Mouse (Mus musculus): ENCODE data around the gene Bckdha. TPM values are rescaled to one million over a fixed set of nuclear protein-coding genes. Genes with fewer than 3 reads are reported as not detected.

The Bckdha gene
- total RNA-seq, 1 experiment from 2014 or later: 33.2 TPM

DNA sequence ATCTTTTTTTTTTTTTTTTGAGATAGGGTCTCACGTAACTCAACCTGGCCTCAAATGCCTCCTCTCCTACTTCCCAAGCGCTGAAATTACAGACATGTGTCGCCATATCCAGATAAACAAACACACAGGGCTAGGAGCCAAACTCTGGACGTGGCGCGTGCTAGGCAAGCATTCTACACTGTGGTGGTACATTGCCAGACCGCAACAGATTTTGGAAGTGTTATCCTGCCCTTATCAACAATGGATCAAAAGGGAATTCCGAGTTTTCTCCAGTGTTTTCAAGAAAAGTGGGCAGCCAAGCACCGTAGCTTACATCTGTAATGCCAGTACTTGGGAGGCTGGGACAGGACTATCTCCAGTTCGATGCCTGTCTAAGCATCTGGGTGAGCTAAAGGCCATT is 996 bp downstream of the Bckdha start:
- no peak for ATAC-seq (replicated peaks in 1 of 2; ENCODE audit: insufficient read depth in 1 of 2, low FRiP score in 2 of 2, low TSS enrichment in 1 of 2, low read depth in 1 of 2, poor library complexity in 2 of 2, severe bottlenecking in 2 of 2)

DNA sequence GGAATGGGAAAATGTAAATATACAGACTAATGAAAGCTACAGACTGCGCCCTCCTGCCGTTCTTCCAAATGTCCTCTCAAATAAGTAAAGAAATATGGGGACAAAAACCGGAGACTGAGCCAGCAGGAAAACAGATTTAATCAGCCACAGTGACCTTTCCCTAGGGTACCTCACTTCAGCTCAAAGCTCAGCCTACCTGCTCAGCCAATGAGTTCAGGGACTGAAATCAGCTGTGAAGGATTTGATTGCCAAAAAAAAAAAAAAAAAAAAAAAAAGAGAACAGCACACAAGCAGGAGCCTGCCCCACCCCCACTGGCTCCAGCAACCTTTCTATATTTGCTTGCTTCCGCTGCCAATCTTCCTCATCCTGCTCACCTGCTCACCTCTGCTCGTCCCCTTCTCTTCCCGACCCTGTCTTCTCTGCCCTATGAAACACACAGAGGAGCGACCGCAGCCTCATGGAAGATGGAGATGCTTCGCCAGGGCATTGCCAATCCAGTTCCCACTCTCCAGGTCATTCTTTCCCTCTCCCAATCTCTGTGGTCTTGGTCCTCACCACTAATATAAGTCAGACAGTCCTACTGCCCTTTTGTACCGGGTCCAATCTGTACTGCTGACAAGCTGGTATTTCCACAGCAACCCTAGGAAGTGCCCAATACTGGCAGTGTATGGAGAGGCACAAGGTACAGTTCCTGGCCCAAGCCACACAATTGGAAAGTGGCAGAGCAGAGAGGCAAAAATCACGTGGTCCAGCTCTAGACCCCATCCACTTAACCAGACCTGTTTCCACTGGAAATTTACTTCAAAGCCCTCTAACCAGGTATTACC is 3.0 kb downstream of the Bckdha start:
- no peak for ATAC-seq (replicated peaks in 1 of 2; ENCODE audit: insufficient read depth in 1 of 2, low FRiP score in 2 of 2, low TSS enrichment in 1 of 2, low read depth in 1 of 2, poor library complexity in 2 of 2, severe bottlenecking in 2 of 2)

DNA sequence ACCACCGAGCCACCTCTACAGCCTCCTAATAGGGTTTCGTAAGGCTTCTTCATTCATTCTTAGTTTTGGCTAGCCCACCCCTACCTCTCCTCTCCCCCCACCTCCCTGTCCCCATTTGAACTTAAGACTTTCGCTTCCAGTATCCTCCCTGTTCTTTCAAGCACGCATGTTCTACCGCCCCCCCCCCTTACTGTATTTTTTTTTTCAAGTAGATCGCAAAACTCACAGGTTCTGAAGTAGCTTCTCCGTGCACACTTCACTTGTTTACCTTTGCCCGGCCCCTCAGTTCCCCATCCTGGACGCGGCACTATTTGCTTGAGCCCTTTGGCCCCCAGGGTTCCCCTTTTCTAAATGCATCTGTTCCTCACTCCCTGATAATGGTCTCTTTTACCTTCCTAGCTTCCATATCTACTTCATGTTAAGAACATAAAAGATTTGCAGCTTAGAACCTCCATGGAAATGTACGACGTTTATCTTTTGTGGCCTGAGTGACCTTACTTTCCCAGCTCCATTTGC is 6.5 kb downstream of the Bckdha start:
- no peak for ATAC-seq (replicated peaks in 1 of 2; ENCODE audit: insufficient read depth in 1 of 2, low FRiP score in 2 of 2, low TSS enrichment in 1 of 2, low read depth in 1 of 2, poor library complexity in 2 of 2, severe bottlenecking in 2 of 2)

DNA sequence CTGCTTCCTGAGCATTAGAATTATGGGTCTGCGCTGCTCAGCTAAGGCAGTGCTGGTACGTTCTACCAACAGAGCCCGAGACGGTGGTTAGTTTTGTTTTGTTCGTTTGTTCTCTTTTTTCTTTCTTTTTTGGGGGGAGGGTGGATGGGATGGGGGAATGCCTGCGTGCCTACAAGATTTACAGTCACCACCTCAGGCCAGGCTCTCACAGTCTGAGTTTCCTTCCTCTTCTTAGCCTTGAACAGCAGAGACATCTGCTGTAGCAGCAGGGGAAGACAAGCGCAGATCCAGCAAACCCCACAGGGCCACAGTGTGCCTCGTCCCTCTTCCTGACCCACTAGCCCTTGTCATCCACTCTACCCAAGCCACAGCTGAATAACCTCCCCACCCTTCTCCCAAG is 7.5 kb downstream of the Bckdha start:
- ATAC-seq (replicated peaks in 1 of 2; ENCODE audit: insufficient read depth in 1 of 2, low FRiP score in 2 of 2, low TSS enrichment in 1 of 2, low read depth in 1 of 2, poor library complexity in 2 of 2, severe bottlenecking in 2 of 2): peak; percentile 87 to 94

- peak in 1 of 2 experiments; percentile 23; a peak in 1 of 4 replicates for ATAC-seq (replicated peaks in 1 of 2; ENCODE audit: insufficient read depth in 1 of 2, low FRiP score in 2 of 2, low TSS enrichment in 1 of 2, low read depth in 1 of 2, poor library complexity in 2 of 2, severe bottlenecking in 2 of 2)
Observed at GRCm38 (mm10) chr7:25649839-25650238, 8.9 kb downstream of the Bckdha start.

- ATAC-seq (replicated peaks in 1 of 2; ENCODE audit: insufficient read depth in 1 of 2, low FRiP score in 2 of 2, low TSS enrichment in 1 of 2, low read depth in 1 of 2, poor library complexity in 2 of 2, severe bottlenecking in 2 of 2): 0 out of 4 replicates have a peak, but pooled peaks of 1 of the 2 experiments have one; percentile 23
Observed at GRCm38 (mm10) chr7:25647574-25648123, 11.1 kb downstream of the Bckdha start.

- peak; percentile 26 to 28; a peak in 3 of 4 replicates for ATAC-seq (replicated peaks in 1 of 2; ENCODE audit: insufficient read depth in 1 of 2, low FRiP score in 2 of 2, low TSS enrichment in 1 of 2, low read depth in 1 of 2, poor library complexity in 2 of 2, severe bottlenecking in 2 of 2)
Observed at GRCm38 (mm10) chr7:25645074-25645473, 13.7 kb downstream of the Bckdha start.

GRCm38 (mm10) chr7:25644631-25645030 is 14.2 kb downstream of the Bckdha start:
- peak; percentile 6 to 19; a peak in 2 of 4 replicates for ATAC-seq (replicated peaks in 1 of 2; ENCODE audit: insufficient read depth in 1 of 2, low FRiP score in 2 of 2, low TSS enrichment in 1 of 2, low read depth in 1 of 2, poor library complexity in 2 of 2, severe bottlenecking in 2 of 2)

GRCm38 (mm10) chr7:25644136-25644535 is 14.6 kb downstream of the Bckdha start:
- peak; percentile 4 to 61; a peak in 2 of 4 replicates for ATAC-seq (replicated peaks in 1 of 2; ENCODE audit: insufficient read depth in 1 of 2, low FRiP score in 2 of 2, low TSS enrichment in 1 of 2, low read depth in 1 of 2, poor library complexity in 2 of 2, severe bottlenecking in 2 of 2)

- no peak for ATAC-seq (replicated peaks in 1 of 2; ENCODE audit: insufficient read depth in 1 of 2, low FRiP score in 2 of 2, low TSS enrichment in 1 of 2, low read depth in 1 of 2, poor library complexity in 2 of 2, severe bottlenecking in 2 of 2)
Observed at GRCm38 (mm10) chr7:25639754-25640153, 19.0 kb downstream of the Bckdha start.

- ATAC-seq (replicated peaks in 1 of 2; ENCODE audit: insufficient read depth in 1 of 2, low FRiP score in 2 of 2, low TSS enrichment in 1 of 2, low read depth in 1 of 2, poor library complexity in 2 of 2, severe bottlenecking in 2 of 2): no peak
Observed at GRCm38 (mm10) chr7:25637099-25637498, 21.7 kb downstream of the Bckdha start.

GRCm38 (mm10) chr7:25636373-25636772 is 22.4 kb downstream of the Bckdha start:
- ATAC-seq (replicated peaks in 1 of 2; ENCODE audit: insufficient read depth in 1 of 2, low FRiP score in 2 of 2, low TSS enrichment in 1 of 2, low read depth in 1 of 2, poor library complexity in 2 of 2, severe bottlenecking in 2 of 2): no peak

DNA sequence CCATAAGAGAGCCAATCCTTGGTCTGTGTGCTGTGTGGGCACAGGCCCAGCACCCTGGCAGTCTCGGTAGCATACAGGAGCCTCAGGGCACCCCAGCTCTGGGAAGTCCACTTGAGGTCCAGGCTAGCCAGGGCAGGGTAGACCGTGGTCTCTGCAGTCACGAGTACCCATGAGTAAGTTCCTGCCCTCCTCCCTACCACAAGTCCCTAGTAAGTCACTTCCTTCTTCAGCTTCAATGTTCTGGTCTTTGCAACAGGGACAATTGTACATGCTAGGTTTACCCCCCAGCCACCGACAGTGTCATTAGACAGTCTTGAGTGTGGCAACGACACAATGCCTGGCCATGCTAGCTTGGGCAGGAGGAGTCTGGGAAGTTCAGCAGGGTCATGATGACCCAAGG is 26.1 kb downstream of the Bckdha start:
- ATAC-seq (replicated peaks in 1 of 2; ENCODE audit: insufficient read depth in 1 of 2, low FRiP score in 2 of 2, low TSS enrichment in 1 of 2, low read depth in 1 of 2, poor library complexity in 2 of 2, severe bottlenecking in 2 of 2): peak; percentile 68 to 79

- no peak for ATAC-seq (replicated peaks in 1 of 2; ENCODE audit: insufficient read depth in 1 of 2, low FRiP score in 2 of 2, low TSS enrichment in 1 of 2, low read depth in 1 of 2, poor library complexity in 2 of 2, severe bottlenecking in 2 of 2)
Observed at GRCm38 (mm10) chr7:25628323-25628620, 30.5 kb downstream of the Bckdha start.

- peak; percentile 15 to 41; a peak in 2 of 4 replicates for ATAC-seq (replicated peaks in 1 of 2; ENCODE audit: insufficient read depth in 1 of 2, low FRiP score in 2 of 2, low TSS enrichment in 1 of 2, low read depth in 1 of 2, poor library complexity in 2 of 2, severe bottlenecking in 2 of 2)
Observed at GRCm38 (mm10) chr7:25627431-25628322, 31.1 kb downstream of the Bckdha start.

GRCm38 (mm10) chr7:25626509-25627430 is 32.0 kb downstream of the Bckdha start, which contains the start of gene B3gnt8:
TSS of gene B3gnt8 (plus strand) at chr7:25626654.
- ATAC-seq (replicated peaks in 1 of 2; ENCODE audit: insufficient read depth in 1 of 2, low FRiP score in 2 of 2, low TSS enrichment in 1 of 2, low read depth in 1 of 2, poor library complexity in 2 of 2, severe bottlenecking in 2 of 2): no peak; a peak in 1 of 4 replicates
